Mouse (Mus musculus): ENCODE measurements around the gene Pigc. TPM values are rescaled to one million over a fixed set of nuclear protein-coding genes. Genes with fewer than 3 reads are reported as not detected.
A peak's percentile ranks its signal among the peaks of the same experiment; 100 is the strongest.

Gene Pigc
- 15.6 and 16.6 TPM in 2 replicates for polyA plus RNA-seq (2012; rRNA removed)

- Histone ChIP-seq H3K27ac (ENCODE audit: insufficient read depth, low read depth, low read length) (peak within 1 kb of the TSS; percentile 44; the same call in 1 of the 2 replicates), H3K4me1 (ENCODE audit: control insufficient read depth, insufficient read depth, low read length) (no peaks in the 10 kb centered on the region; the same call in 1 of the 2 replicates), H3K27me3 (replicated peaks; ENCODE audit: control insufficient read depth, insufficient read depth, low read length) (no peaks in the 10 kb centered on the region), H3K4me3 (ENCODE audit: insufficient read depth, low read depth, low read length) (peak within 1 kb of the TSS; percentile 88), H3K36me3 (ENCODE audit: control insufficient read depth, insufficient read depth, low read length) (no peaks in the 10 kb centered on the region)
- peak; percentile 97 for DNase-seq
- TF ChIP-seq CTCF (conservative IDR thresholded peaks at IDR 0.05; ENCODE audit: insufficient read depth, insufficient read length, low read depth, low read length): peak; percentile 90
- TF ChIP-seq POLR2A (IDR thresholded peaks at IDR 0.05; ENCODE audit: low read depth, low read length): no peak
- WGBS: 2% methylated on average over 38 of the region's 38 CpGs
Measured at GRCm38 (mm10) chr1:161968589-161969407, at the start of gene Pigc. TSS of gene Pigc (plus strand) at chr1:161969186.

GRCm38 (mm10) chr1:161919594-161919993, 49.4 kb upstream of the Pigc start:
- Histone ChIP-seq H3K4me3 (ENCODE audit: insufficient read depth, low read depth, low read length) (no peak overlapping the region), H3K36me3 (ENCODE audit: control insufficient read depth, insufficient read depth, low read length) (no peaks in the 10 kb centered on the region), H3K27ac (ENCODE audit: insufficient read depth, low read depth, low read length) (no peak overlapping the region), H3K4me1 (ENCODE audit: control insufficient read depth, insufficient read depth, low read length) (no peaks in the 10 kb centered on the region), H3K27me3 (replicated peaks; ENCODE audit: control insufficient read depth, insufficient read depth, low read length) (no peaks in the 10 kb centered on the region)
- 92% methylated on average over 2 of the region's 2 CpGs for WGBS
- TF ChIP-seq POLR2A (IDR thresholded peaks at IDR 0.05; ENCODE audit: low read depth, low read length) (no peak), CTCF (conservative IDR thresholded peaks at IDR 0.05; ENCODE audit: insufficient read depth, insufficient read length, low read depth, low read length) (no peak)
- DNase-seq: no peak

GRCm38 (mm10) chr1:161920475-161921454, 48.2 kb upstream of the Pigc start:
- Histone ChIP-seq H3K27ac (ENCODE audit: insufficient read depth, low read depth, low read length) (no peak overlapping the region; the same call in 1 of the 2 replicates), H3K27me3 (replicated peaks; ENCODE audit: control insufficient read depth, insufficient read depth, low read length) (no peaks in the 10 kb centered on the region), H3K4me3 (ENCODE audit: insufficient read depth, low read depth, low read length) (no peak overlapping the region), H3K36me3 (ENCODE audit: control insufficient read depth, insufficient read depth, low read length) (no peaks in the 10 kb centered on the region), H3K4me1 (ENCODE audit: control insufficient read depth, insufficient read depth, low read length) (no peaks in the 10 kb centered on the region)
- no peak for DNase-seq
- 81% methylated on average over 9 of the region's 9 CpGs for WGBS
- TF ChIP-seq POLR2A (IDR thresholded peaks at IDR 0.05; ENCODE audit: low read depth, low read length) (no peak), CTCF (conservative IDR thresholded peaks at IDR 0.05; ENCODE audit: insufficient read depth, insufficient read length, low read depth, low read length) (no peak)

- TF ChIP-seq CTCF (conservative IDR thresholded peaks at IDR 0.05; ENCODE audit: insufficient read depth, insufficient read length, low read depth, low read length) (no peak), POLR2A (IDR thresholded peaks at IDR 0.05; ENCODE audit: low read depth, low read length) (no peak)
- Histone ChIP-seq H3K36me3 (ENCODE audit: control insufficient read depth, insufficient read depth, low read length) (no peaks in the 10 kb centered on the region), H3K27me3 (replicated peaks; ENCODE audit: control insufficient read depth, insufficient read depth, low read length) (no peaks in the 10 kb centered on the region), H3K4me3 (ENCODE audit: insufficient read depth, low read depth, low read length) (no peak overlapping the region), H3K4me1 (ENCODE audit: control insufficient read depth, insufficient read depth, low read length) (no peaks in the 10 kb centered on the region), H3K27ac (ENCODE audit: insufficient read depth, low read depth, low read length) (no peak overlapping the region)
- WGBS: 84% methylated on average over 6 of the region's 6 CpGs
- DNase-seq: no peak
Measured at GRCm38 (mm10) chr1:161921928-161922327, 47.1 kb upstream of the Pigc start.

GRCm38 (mm10) chr1:161924321-161924720, 44.7 kb upstream of the Pigc start:
- no peak overlapping the region for H3K27ac ChIP-seq (ENCODE audit: insufficient read depth, low read depth, low read length)
- H3K36me3 ChIP-seq (ENCODE audit: control insufficient read depth, insufficient read depth, low read length): no peaks in the 10 kb centered on the region
- no peaks in the 10 kb centered on the region for H3K27me3 ChIP-seq (replicated peaks; ENCODE audit: control insufficient read depth, insufficient read depth, low read length)
- TF ChIP-seq POLR2A (IDR thresholded peaks at IDR 0.05; ENCODE audit: low read depth, low read length) (no peak), CTCF (conservative IDR thresholded peaks at IDR 0.05; ENCODE audit: insufficient read depth, insufficient read length, low read depth, low read length) (no peak)
- no peak for DNase-seq
- 67% methylated on average over 3 of the region's 3 CpGs for WGBS
- no peak overlapping the region for H3K4me3 ChIP-seq (ENCODE audit: insufficient read depth, low read depth, low read length)
- no peaks in the 10 kb centered on the region for H3K4me1 ChIP-seq (ENCODE audit: control insufficient read depth, insufficient read depth, low read length)

GRCm38 (mm10) chr1:161925281-161925805, 43.6 kb upstream of the Pigc start:
- DNase-seq: no peak
- H3K36me3 ChIP-seq (ENCODE audit: control insufficient read depth, insufficient read depth, low read length): no peaks in the 10 kb centered on the region
- no peaks in the 10 kb centered on the region for H3K27me3 ChIP-seq (replicated peaks; ENCODE audit: control insufficient read depth, insufficient read depth, low read length)
- 85% methylated on average over 13 of the region's 13 CpGs for WGBS
- no peak overlapping the region for H3K4me3 ChIP-seq (ENCODE audit: insufficient read depth, low read depth, low read length)
- TF ChIP-seq POLR2A (IDR thresholded peaks at IDR 0.05; ENCODE audit: low read depth, low read length) (no peak), CTCF (conservative IDR thresholded peaks at IDR 0.05; ENCODE audit: insufficient read depth, insufficient read length, low read depth, low read length) (no peak)
- no peaks in the 10 kb centered on the region for H3K4me1 ChIP-seq (ENCODE audit: control insufficient read depth, insufficient read depth, low read length)
- H3K27ac ChIP-seq (ENCODE audit: insufficient read depth, low read depth, low read length): no peak overlapping the region

Measured in kidney, adult 2 months (tissue).